Mouse (Mus musculus) CD4-positive naive resting alpha-beta T cell, adult 76 days (primary cell): ENCODE measurements around the gene Zbtb8os. TPM values are rescaled to one million over a fixed set of nuclear protein-coding genes. Genes with fewer than 3 reads are reported as not detected.

ENCODE experiments used
- total RNA-seq: library from RNA; stranded (reverse); gene quantifications from one replicate; pipeline ENCODE4 v1.2.4, GENCODE M21; 2023

Gene Zbtb8os
- 35.2 TPM for total RNA-seq

GRCm38 (mm10) chr4:129335216-129336074 is at the start of gene Zbtb8os, which contains the start of gene Rbbp4:
Gene Zbtb8os, plus strand, starts transcription at chr4:129335695.
Gene Rbbp4, minus strand, starts transcription at chr4:129335370.

DNA sequence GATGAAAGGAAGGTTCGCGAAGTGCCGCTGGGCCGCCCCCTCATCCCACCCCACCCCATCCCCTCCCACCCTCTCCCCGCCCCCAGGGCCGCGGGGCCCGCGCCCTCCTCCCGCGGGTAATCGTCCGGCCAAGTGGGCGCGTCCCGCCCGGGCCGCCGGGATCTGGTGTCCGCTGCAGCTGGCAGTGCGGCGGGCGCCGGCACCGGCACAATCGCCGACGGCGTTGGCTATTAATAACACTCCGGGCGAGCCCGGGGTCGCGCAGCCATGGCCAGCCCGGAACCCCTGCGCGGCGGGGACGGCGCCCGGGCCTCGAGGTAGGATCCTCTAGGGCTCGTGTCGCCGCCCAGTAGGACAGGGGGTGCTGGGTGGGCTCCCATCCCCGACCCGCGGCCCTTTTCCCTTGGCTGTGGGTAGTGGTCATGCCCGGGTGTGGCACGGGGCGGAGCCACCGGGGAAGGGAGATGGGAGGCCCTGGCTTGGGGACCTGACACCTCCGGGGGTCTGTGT is 48.0 kb upstream of the Zbtb8os start, which contains the start of gene Sync:
Gene Sync (plus strand): TSS at position 146 of the 510 bp plus-strand sequence.

DNA sequence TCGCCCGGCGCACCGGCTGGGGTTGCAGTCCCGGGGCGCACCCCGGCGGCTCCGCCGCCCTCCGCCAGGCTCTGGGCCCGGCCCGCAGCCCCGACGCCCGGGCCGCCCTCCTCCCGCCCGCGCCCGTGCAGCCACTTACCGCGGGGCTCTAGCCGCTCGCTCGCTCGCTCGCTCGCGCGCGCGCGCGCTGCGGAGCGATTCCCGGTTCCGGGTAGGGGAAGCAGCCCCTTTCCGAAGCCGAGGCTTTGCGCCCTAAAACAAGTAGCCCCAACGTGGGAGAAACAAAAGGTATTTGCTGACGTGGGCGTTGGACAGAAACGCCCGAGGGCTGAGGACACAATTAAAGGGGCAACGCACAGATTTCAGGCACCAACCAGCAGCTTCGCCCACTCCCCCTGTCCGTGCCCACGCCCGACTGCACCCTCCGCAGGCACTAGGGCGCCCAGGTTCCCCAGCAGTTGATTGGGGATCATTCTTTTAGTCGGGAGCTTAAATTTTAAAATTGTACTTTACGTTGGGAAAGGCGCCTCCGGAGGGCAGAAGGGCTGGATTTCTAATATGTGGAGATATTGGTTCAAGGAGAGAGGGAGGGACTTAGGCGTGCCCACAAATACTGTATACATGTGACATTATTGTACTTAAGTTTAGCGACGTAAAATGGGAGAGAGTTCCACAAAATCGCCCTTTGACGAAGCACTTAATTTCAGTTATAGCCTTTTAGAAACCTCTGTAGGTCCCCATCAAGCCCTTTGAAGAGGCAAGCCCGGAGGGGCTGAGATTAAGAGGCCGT is 42.3 kb downstream of the Zbtb8os start, which contains the start of gene Zbtb8a:
Gene Zbtb8a (minus strand): TSS at position 516 of the 790 bp plus-strand sequence.

Other genes starting within 250 kb of the Zbtb8os start
- gene Tmem54, start 230.1 kb upstream of the Zbtb8os start, total RNA-seq, result not detected
- not detected for gene Hpca, start 213.7 kb upstream of the Zbtb8os start, total RNA-seq
- not detected for gene Fndc5, start 198.7 kb upstream of the Zbtb8os start, total RNA-seq
- 34.5 TPM for gene S100pbp, start 146.0 kb upstream of the Zbtb8os start, total RNA-seq
- 92.7 TPM for gene Yars, start 145.9 kb upstream of the Zbtb8os start, total RNA-seq
- gene C77080, start 74.3 kb upstream of the Zbtb8os start, total RNA-seq, result 1.0 TPM
- not detected for gene Sync, start 48.1 kb upstream of the Zbtb8os start, total RNA-seq
- gene Rbbp4, start 325 bp upstream of the Zbtb8os start, total RNA-seq, result 168 TPM
- gene Zbtb8a, start 42.4 kb downstream of the Zbtb8os start, total RNA-seq, result 1.8 TPM
- gene Zbtb8b, start 105.2 kb downstream of the Zbtb8os start, total RNA-seq, result not detected
- 163 TPM for gene Bsdc1, start 125.9 kb downstream of the Zbtb8os start, total RNA-seq
- not detected for gene Tssk3, start 155.3 kb downstream of the Zbtb8os start, total RNA-seq
- 1.9 TPM for gene Fam229a, start 155.5 kb downstream of the Zbtb8os start, total RNA-seq
- 19.7 TPM for gene Marcksl1, start 177.9 kb downstream of the Zbtb8os start, total RNA-seq
- gene Hdac1, start 207.0 kb downstream of the Zbtb8os start, total RNA-seq, result 127 TPM
- gene Lck, start 237.9 kb downstream of the Zbtb8os start, total RNA-seq, result 749 TPM
- 1.2 TPM for gene Fam167b, start 242.9 kb downstream of the Zbtb8os start, total RNA-seq